Mouse (Mus musculus) adipocyte (in vitro differentiated cells): ENCODE data around the gene Esyt3.

Experiments used
- DNase-seq: peaks from one replicate; pipeline ENCODE4 v3.0.0-alpha.2; 2016; ENCODE audit warnings: low spot score

Esyt3 gene

GRCm38 (mm10) chr9:99354796-99355195, 3.6 kb downstream of the Esyt3 start:
- no peak for DNase-seq

- no peak for DNase-seq
Measured at GRCm38 (mm10) chr9:99353390-99353789, 5.0 kb downstream of the Esyt3 start.

- peak; percentile 3 for DNase-seq
Measured at GRCm38 (mm10) chr9:99352964-99353363, 5.4 kb downstream of the Esyt3 start.

- no peak for DNase-seq
Measured at GRCm38 (mm10) chr9:99345351-99345792, 13.0 kb downstream of the Esyt3 start.

GRCm38 (mm10) chr9:99341600-99341999, 16.8 kb downstream of the Esyt3 start:
- DNase-seq, result no peak

- no peak for DNase-seq
Measured at GRCm38 (mm10) chr9:99340126-99340525, 18.2 kb downstream of the Esyt3 start.

GRCm38 (mm10) chr9:99339182-99339581, 19.2 kb downstream of the Esyt3 start:
- no peak for DNase-seq

GRCm38 (mm10) chr9:99338293-99338692, 20.1 kb downstream of the Esyt3 start:
- DNase-seq, result no peak

GRCm38 (mm10) chr9:99336538-99336937, 21.8 kb downstream of the Esyt3 start:
- DNase-seq, result no peak

- no peak for DNase-seq
Measured at GRCm38 (mm10) chr9:99326881-99327280, 31.5 kb downstream of the Esyt3 start.

- DNase-seq, result no peak
Measured at GRCm38 (mm10) chr9:99325961-99326360, 32.4 kb downstream of the Esyt3 start.

- DNase-seq, result no peak
Measured at GRCm38 (mm10) chr9:99325208-99325929, 33.0 kb downstream of the Esyt3 start.

- no peak for DNase-seq
Measured at GRCm38 (mm10) chr9:99320006-99320405, 38.4 kb downstream of the Esyt3 start.

- DNase-seq, result no peak
Measured at GRCm38 (mm10) chr9:99319343-99319951, 38.9 kb downstream of the Esyt3 start.

- no peak for DNase-seq
Measured at GRCm38 (mm10) chr9:99306226-99306625, 52.1 kb downstream of the Esyt3 start.

- DNase-seq, result no peak
Measured at GRCm38 (mm10) chr9:99304296-99304695, 54.1 kb downstream of the Esyt3 start.
